Mouse (Mus musculus) spleen, postnatal 14 days (tissue): ENCODE data around the gene Kifc1.

ENCODE experiments used
- DNase-seq, 2 experiments: peaks; one replicate each; pipeline ENCODE4 v3.0.0; 2021 to 2022; ENCODE audit warnings: low spot score in 2 of 2

Kifc1 gene

DNA sequence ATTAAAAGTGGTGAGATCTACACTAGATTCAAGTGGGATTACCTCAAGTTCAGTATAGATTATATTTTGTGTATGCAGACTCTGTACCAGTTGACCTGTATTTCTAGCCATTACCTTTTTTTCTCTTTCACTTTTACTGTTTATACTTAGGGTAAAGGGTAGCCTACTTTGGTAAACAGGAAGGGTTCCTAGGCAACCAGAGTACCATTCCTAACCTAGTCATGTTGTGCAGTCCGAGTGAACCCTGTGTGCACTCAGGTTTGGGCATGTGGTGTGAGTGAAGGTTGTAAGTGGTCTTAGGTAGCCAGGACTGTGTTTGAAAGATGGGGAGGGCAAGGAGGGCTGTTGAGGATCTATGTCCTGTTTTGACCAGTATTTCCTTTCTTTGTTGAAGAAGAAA lies 39.1 kb downstream of the Kifc1 start:
- no peak for DNase-seq

DNA sequence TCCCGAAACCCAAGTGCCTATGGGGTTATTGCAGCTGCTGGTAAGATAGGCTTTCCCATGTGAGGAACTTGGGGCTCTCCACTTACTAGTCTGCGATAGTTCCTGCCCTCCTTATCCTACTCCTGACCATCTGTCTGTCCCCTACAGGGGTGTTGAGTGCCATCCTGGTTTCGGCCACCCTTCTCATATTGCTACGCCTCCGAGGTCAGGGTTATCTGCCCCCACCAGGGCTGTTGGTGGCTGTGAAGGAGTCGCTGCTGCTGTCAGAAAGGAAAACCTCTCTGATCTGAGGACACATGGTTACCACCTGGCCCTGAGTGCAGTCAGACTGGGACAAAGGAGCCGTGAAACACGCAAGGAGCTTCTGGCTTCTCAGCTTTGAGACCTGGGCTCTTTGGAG lies 42.3 kb downstream of the Kifc1 start:
- no peak for DNase-seq

DNA sequence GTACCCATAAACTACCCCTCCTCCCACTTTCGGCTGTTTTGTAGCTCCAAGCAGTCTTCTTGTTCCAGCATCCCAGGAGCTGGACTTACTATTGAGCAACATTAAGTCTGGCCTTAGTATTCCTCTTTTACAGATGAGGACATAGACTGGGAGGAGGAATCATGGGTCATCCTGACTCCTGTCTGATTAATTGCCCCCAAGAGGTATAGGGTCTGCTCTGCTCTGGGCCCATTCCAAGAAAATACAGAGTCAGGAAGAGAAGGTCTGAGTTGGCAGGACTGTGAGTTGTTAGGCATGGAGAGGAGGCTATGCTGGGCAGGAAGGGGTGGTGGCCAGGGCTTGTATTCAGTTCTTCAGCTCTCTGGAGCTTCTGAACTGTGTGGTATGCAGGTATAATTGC lies 46.3 kb downstream of the Kifc1 start:
- DNase-seq = no peak

DNA sequence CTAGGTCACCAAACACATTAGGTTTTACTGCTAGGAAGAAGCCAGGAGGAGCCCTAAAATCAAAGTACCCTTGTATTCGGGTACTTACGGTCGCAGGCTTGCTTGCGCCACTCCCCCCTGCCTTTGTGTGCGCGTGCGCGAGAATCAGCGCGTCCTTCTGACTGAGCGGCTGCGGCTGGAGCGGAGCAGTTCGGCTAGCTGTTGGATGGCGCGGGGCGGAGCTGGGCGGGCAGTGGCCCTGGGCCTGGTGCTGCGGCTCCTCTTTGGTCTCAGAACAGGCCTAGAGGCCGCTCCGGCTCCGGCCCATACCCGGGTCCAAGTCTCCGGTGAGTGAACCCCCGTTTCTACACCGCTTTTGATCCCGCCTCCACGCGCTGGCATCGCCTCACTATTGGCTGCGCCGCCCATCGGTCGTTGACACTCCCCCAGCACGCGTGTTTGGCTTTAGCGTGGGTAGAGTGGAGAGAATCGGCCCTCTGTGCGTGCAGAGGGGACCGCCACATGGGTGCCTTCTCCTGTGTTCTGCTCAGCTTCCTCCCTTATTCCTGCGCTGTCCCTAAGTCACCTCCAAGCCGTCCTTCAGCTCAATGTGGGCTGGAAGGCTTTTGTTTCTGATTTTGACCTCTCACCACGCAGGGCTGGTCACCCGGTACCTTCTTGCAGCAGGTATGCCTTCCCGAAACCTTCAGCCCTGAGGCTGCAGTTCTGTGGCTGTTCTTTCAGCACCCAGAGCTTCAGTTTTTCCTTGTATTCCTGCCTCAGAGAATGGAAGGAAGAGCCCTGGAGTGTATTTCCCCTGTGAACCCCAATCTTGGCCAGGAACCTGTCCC lies 47.3 kb downstream of the Kifc1 start, which contains the start of gene Cd320:
Cd320 (plus strand) TSS at position 126 of the 830 bp plus-strand sequence.
- DNase-seq = peak; percentile 75 to 82

DNA sequence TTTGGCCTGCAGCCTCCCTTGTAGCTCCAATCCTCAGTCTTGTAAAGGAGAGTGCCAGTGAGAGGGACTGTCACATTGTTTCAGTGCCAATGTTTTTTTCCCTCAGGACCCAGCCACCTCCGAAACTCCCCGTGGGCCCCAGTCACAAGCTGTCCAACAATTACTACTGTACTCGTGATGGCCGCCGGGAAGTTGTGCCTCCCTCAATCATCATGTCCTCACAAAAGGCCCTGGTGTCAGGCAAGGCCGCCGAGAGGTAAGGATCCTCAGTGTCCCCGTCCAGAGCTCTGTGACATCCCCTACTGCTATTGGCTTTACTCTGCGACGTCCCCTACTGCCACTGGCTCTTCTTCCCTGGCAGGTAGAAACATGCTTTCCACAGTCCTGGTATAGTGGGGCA lies 60.9 kb downstream of the Kifc1 start:
- no peak for DNase-seq

DNA sequence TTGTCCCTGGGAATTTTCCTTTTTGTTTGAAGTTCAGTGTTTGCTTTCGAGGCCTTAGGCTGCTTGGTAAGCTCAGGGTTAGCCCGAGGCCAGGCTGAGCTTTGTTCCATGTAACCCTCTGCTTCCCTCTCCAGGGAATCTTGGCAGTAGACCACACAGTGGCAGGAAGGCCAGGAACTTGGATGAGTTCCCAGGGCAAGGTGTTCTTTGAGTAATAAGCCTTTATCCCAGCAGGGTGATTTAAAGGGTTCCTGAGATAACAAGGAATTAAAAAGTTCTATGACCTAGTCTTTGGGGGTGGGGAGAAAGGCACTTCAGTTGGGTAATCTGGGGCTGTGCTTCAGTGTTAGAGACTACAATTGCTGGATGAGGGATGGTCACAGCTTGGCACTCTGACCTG lies 61.6 kb downstream of the Kifc1 start:
- DNase-seq = no peak

DNA sequence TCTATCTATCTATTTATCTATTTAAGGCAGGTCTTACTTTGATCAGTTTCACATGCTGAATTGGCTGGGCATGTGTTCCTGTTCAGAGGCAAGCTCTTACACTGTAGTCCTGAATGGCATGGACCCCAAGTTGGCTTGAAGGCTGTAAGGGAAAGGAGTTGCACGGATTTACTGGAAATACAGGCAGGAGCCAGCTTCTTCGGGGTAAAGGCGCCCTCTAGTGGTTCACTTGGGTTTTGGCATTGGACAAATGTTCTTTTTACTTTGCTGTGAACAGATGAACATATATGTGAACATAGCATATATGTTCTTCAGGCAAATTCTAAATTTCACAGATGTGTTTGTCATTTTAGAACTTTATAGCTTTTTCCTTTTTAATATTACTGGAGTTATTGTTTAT lies 63.6 kb downstream of the Kifc1 start:
- peak; percentile 36 to 71 for DNase-seq
